Mouse (Mus musculus) embryo, embryonic 11.5 days (tissue): ENCODE results near the gene Samd4.
"Not testable (repeated sequence)": the region's sequence is repeated elsewhere in the genome, so short reads cannot be mapped to it uniquely, and the experiment has no call there.

Source experiments
- DNase-seq: peaks from one replicate; pipeline ENCODE4 v3.0.0-alpha.2; 2012; ENCODE audit warnings: low read depth, low spot score

Gene Samd4

DNA sequence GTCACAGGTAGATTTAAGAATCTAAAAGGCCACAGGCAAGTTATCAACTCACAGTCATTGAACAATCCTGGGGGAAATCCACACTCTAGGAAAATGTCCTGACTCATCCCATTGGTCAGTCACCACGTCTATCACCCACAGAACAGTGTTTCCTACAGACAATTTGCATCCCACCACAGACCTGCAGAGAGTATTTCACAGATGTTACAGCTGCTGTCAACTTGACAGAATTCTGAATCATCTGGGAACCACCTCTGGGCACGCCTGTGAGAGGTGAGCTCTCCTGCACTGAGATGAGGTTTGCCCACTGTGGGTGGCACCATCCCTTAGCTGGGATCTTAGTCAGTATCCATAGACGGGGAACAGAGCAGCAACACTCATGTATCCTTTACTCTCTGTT lies 224.8 kb downstream of the Samd4 start:
- DNase-seq, result no peak

DNA sequence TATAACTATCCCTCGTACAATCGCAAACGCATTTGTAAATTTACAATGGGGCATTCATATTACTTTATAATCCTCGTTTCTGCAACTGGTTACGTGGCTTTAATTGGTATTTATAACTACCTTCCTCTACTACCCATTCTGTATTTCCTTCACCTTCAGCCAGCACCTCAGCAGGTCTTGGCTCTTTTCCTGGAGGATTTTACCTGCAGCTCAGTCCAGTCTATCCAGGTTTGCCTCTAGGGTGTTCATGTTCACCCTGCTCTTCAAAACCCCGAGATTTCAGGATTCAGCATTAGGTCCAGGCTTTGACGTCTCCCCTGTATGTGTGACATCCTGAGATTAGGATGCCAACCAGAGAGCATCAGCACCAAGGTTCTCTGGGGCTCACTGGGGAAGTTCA lies 227.7 kb downstream of the Samd4 start:
- DNase-seq, result not testable (repeated sequence)

- DNase-seq, result no peak
Measured at GRCm38 (mm10) chr14:47111341-47111740, 228.7 kb downstream of the Samd4 start.

GRCm38 (mm10) chr14:47115154-47115553 lies 232.5 kb downstream of the Samd4 start:
- DNase-seq, result no peak

DNA sequence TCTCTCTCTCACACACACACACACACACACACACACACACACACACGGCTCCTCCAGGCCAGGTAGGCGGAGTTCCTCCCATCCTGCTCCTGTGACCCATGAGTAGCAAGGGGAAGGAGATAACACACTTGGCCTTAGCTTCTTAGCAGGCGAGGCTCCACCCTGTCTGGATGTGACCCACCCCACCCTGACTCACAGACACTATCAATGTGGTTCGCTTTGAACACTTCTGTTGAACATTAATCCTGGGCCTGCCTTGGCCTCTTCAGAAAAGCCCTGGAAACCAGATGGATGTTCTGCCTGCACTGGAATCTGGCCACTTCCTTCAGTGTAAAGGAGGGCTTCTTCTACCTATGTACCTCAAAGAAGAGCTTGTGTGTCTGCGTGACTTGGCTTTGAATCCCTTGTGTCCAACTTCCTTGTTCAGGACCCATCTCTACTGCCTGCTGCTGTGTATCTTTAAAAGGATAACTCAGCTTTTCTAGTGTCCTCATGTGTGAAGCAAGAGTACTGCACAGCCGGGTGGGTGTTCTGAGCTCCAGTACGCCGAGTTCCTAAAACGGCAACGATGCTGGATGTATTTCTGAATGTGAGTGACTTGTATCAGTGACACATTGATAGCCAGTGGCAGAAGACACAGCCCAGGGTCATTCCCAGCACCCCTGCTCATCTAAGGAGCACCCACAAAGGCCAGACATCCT lies 233.6 kb downstream of the Samd4 start:
- DNase-seq, result no peak

DNA sequence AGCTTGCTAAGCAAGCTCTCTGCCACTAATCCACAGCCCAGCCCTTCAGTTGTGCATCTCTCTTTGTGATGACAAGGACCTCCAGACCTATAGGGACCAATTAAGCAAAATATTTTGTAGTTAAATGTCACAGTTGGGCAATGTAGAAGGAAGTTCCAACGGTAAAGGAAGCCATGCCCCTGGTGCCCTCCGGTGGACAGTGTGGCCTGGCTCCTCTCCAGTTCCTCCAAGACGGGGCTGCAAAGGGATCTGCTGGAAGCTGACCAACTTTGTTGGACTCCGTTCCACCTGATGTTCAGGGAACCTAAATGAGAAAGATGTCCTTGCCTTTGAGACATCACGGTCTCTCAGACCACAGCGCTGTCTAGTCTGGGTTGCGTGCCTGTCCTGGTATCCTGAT lies 234.9 kb downstream of the Samd4 start:
- DNase-seq, result no peak

GRCm38 (mm10) chr14:47127987-47128386 lies 245.3 kb downstream of the Samd4 start:
- DNase-seq, result no peak

DNA sequence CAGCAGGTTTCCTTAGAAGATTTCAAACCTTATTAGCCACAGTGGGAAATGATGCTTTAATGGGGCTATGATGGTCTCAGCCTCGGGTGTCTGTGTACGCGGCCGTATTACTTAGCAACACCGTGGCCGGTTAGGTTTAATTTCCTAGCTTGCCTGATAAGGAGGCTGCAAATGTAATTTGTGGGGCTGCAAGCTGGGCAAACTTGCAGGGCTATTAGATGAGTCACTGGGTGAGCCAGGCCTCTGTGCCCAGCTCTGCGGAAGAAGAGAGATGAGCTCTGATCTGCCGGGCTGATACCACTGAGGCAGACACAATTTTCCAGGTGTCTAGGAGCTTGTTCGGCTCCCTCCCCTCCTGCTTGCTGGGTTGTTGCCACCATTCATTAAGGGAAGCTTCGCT lies 251.3 kb downstream of the Samd4 start:
- DNase-seq, result no peak

GRCm38 (mm10) chr14:47136637-47137036 lies 254.0 kb downstream of the Samd4 start:
- no peak for DNase-seq

- no peak for DNase-seq
Measured at GRCm38 (mm10) chr14:47138853-47139252, 256.2 kb downstream of the Samd4 start.

- DNase-seq, result no peak
Measured at GRCm38 (mm10) chr14:47144326-47144725, 261.7 kb downstream of the Samd4 start.

DNA sequence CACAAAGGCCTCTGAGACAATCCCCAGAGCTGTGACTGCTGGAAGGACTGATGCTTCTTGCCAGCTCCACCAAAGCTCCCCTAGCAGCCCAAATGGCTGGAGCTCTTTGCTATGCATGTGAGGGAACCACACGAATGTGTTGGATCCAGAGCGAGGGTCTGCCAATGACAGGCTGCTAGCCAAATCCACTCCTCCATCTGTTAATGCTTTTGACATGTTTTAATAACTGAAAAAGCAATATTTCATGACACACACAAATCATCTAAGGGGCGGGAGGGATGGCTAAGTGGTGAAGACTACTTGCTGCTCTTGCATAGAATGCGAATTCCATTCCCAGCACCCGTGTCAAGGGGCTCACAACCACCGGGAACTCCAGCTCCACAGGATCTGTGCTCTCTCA lies 268.7 kb downstream of the Samd4 start:
- DNase-seq, result no peak

GRCm38 (mm10) chr14:47154303-47154702 lies 271.6 kb downstream of the Samd4 start:
- no peak for DNase-seq
